Mouse (Mus musculus): ENCODE measurements around the gene Rgs6. TPM values are rescaled to one million over a fixed set of nuclear protein-coding genes. Genes with fewer than 3 reads are reported as not detected.

Rgs6 gene
- polyA plus RNA-seq, 1 experiment, result 0.69 TPM

GRCm38 (mm10) chr12:82617682-82618370, 29.7 kb downstream of the Rgs6 start:
- H3K9me3 ChIP-seq, result 0 out of 2 replicates have a peak, but pooled peaks cover 8% of the 10 kb centered on the region
- no peak for TF ChIP-seq GATA1 (IDR thresholded peaks at IDR 0.05; ENCODE audit: borderline replicate concordance, low read length)

GRCm38 (mm10) chr12:82640441-82640840, 52.3 kb downstream of the Rgs6 start:
- Histone ChIP-seq H3K4me3 (replicated peaks) (no peak overlapping the region), H3K4me1 (no peaks in the 10 kb centered on the region), H3K9me3 (no peaks in the 10 kb centered on the region), H3K27me3 (replicated peaks) (no peaks in the 10 kb centered on the region), H3K36me3 (replicated peaks; ENCODE audit: low read length) (no peaks in the 10 kb centered on the region)
- TF ChIP-seq GATA1 (IDR thresholded peaks at IDR 0.05; ENCODE audit: borderline replicate concordance, low read length) (no peak), FLI1 (IDR thresholded peaks at IDR 0.05; ENCODE audit: low read length) (no peak)

More at GRCm38 (mm10) chr12:82617682-82618370, 29.7 kb downstream of the Rgs6 start:
- Histone ChIP-seq H3K27me3 (replicated peaks) (peaks cover 53% of the 10 kb centered on the region), H3K4me1 (no peaks in the 10 kb centered on the region), H3K4me3 (replicated peaks) (no peak overlapping the region), H3K36me3 (replicated peaks; ENCODE audit: low read length) (no peaks in the 10 kb centered on the region)

- H3K4me3 ChIP-seq (replicated peaks), result no peak overlapping the region
- TF ChIP-seq GATA1 (IDR thresholded peaks at IDR 0.05; ENCODE audit: borderline replicate concordance, low read length) (no peak), FLI1 (IDR thresholded peaks at IDR 0.05; ENCODE audit: low read length) (no peak)
- H3K9me3 ChIP-seq, result no peaks in the 10 kb centered on the region
- H3K36me3 ChIP-seq (replicated peaks; ENCODE audit: low read length), result no peaks in the 10 kb centered on the region
- H3K27me3 ChIP-seq (replicated peaks), result no peaks in the 10 kb centered on the region
- H3K4me1 ChIP-seq, result no peaks in the 10 kb centered on the region
Measured at GRCm38 (mm10) chr12:82647876-82648275, 59.8 kb downstream of the Rgs6 start.

- H3K4me3 ChIP-seq (replicated peaks), result no peak overlapping the region
- H3K36me3 ChIP-seq (replicated peaks; ENCODE audit: low read length), result no peaks in the 10 kb centered on the region
- H3K9me3 ChIP-seq, result peaks cover 7% of the 10 kb centered on the region; the same call in 1 of the 2 replicates
- TF ChIP-seq FLI1 (IDR thresholded peaks at IDR 0.05; ENCODE audit: low read length) (no peak), GATA1 (IDR thresholded peaks at IDR 0.05; ENCODE audit: borderline replicate concordance, low read length) (no peak)
- no peaks in the 10 kb centered on the region for H3K27me3 ChIP-seq (replicated peaks)
- H3K4me1 ChIP-seq, result no peaks in the 10 kb centered on the region
Measured at GRCm38 (mm10) chr12:82649991-82650390, 61.9 kb downstream of the Rgs6 start.

- Histone ChIP-seq H3K36me3 (replicated peaks; ENCODE audit: low read length) (no peaks in the 10 kb centered on the region), H3K4me3 (replicated peaks) (no peak overlapping the region), H3K9me3 (no peaks in the 10 kb centered on the region), H3K4me1 (no peaks in the 10 kb centered on the region), H3K27me3 (replicated peaks) (peaks cover 2% of the 10 kb centered on the region)
- TF ChIP-seq GATA1 (IDR thresholded peaks at IDR 0.05; ENCODE audit: borderline replicate concordance, low read length) (no peak), FLI1 (IDR thresholded peaks at IDR 0.05; ENCODE audit: low read length) (no peak)
Measured at GRCm38 (mm10) chr12:82664598-82664997, 76.5 kb downstream of the Rgs6 start.

GRCm38 (mm10) chr12:82667441-82667840, 79.3 kb downstream of the Rgs6 start:
- Histone ChIP-seq H3K4me3 (replicated peaks) (no peak overlapping the region), H3K27me3 (replicated peaks) (peaks cover 2% of the 10 kb centered on the region), H3K36me3 (replicated peaks; ENCODE audit: low read length) (no peaks in the 10 kb centered on the region), H3K4me1 (no peaks in the 10 kb centered on the region), H3K9me3 (no peaks in the 10 kb centered on the region)
- TF ChIP-seq FLI1 (IDR thresholded peaks at IDR 0.05; ENCODE audit: low read length) (no peak), GATA1 (IDR thresholded peaks at IDR 0.05; ENCODE audit: borderline replicate concordance, low read length) (no peak)

- H3K4me3 ChIP-seq (replicated peaks), result no peak overlapping the region
- H3K36me3 ChIP-seq (replicated peaks; ENCODE audit: low read length), result no peaks in the 10 kb centered on the region
- no peaks in the 10 kb centered on the region for H3K4me1 ChIP-seq
- H3K27me3 ChIP-seq (replicated peaks), result peaks cover 2% of the 10 kb centered on the region
- TF ChIP-seq GATA1 (IDR thresholded peaks at IDR 0.05; ENCODE audit: borderline replicate concordance, low read length), result no peak
- TF ChIP-seq FLI1 (IDR thresholded peaks at IDR 0.05; ENCODE audit: low read length), result no peak
- H3K9me3 ChIP-seq, result no peaks in the 10 kb centered on the region
Measured at GRCm38 (mm10) chr12:82670201-82670737, 82.2 kb downstream of the Rgs6 start.

- TF ChIP-seq GATA1 (IDR thresholded peaks at IDR 0.05; ENCODE audit: borderline replicate concordance, low read length), result no peak
- no peak for TF ChIP-seq FLI1 (IDR thresholded peaks at IDR 0.05; ENCODE audit: low read length)
- Histone ChIP-seq H3K4me3 (replicated peaks) (no peak overlapping the region), H3K4me1 (no peaks in the 10 kb centered on the region)
Measured at GRCm38 (mm10) chr12:82671591-82671990, 83.5 kb downstream of the Rgs6 start.

GRCm38 (mm10) chr12:82675137-82675536, 87.0 kb downstream of the Rgs6 start:
- no peaks in the 10 kb centered on the region for H3K27me3 ChIP-seq (replicated peaks)
- TF ChIP-seq GATA1 (IDR thresholded peaks at IDR 0.05; ENCODE audit: borderline replicate concordance, low read length) (no peak), FLI1 (IDR thresholded peaks at IDR 0.05; ENCODE audit: low read length) (no peak)
- H3K36me3 ChIP-seq (replicated peaks; ENCODE audit: low read length), result no peaks in the 10 kb centered on the region
- H3K4me3 ChIP-seq (replicated peaks), result no peak overlapping the region
- no peaks in the 10 kb centered on the region for H3K4me1 ChIP-seq
- H3K9me3 ChIP-seq, result no peaks in the 10 kb centered on the region

More at GRCm38 (mm10) chr12:82671591-82671990, 83.5 kb downstream of the Rgs6 start:
- Histone ChIP-seq H3K36me3 (replicated peaks; ENCODE audit: low read length) (no peaks in the 10 kb centered on the region), H3K27me3 (replicated peaks) (peaks cover 2% of the 10 kb centered on the region), H3K9me3 (no peaks in the 10 kb centered on the region)

GRCm38 (mm10) chr12:82687015-82687414, 98.9 kb downstream of the Rgs6 start:
- H3K4me3 ChIP-seq (replicated peaks), result no peak overlapping the region
- H3K36me3 ChIP-seq (replicated peaks; ENCODE audit: low read length), result no peaks in the 10 kb centered on the region
- TF ChIP-seq GATA1 (IDR thresholded peaks at IDR 0.05; ENCODE audit: borderline replicate concordance, low read length), result no peak
- TF ChIP-seq FLI1 (IDR thresholded peaks at IDR 0.05; ENCODE audit: low read length), result no peak
- peaks cover 3% of the 10 kb centered on the region for H3K9me3 ChIP-seq
- H3K27me3 ChIP-seq (replicated peaks), result no peaks in the 10 kb centered on the region
- no peaks in the 10 kb centered on the region for H3K4me1 ChIP-seq

All from megakaryocyte, embryonic 14.5 days (primary cell).